Mouse (Mus musculus) olfactory bulb, adult 2 months (tissue): ENCODE measurements around the gene Yif1b.

Experiments used
- CTCF ChIP-seq: fragments of 200-500 bp; IDR thresholded peaks from 2 replicates; pipeline ENCODE4 v1.5.1; 2012; ENCODE audit warnings: low read depth, mild to moderate bottlenecking, low read length, moderate library complexity; ENCODE audit not compliant: insufficient read depth
- POLR2A ChIP-seq: fragments of 200-500 bp; IDR thresholded peaks from 2 replicates; pipeline ENCODE4 v1.6.1; 2012; ENCODE audit warnings: mild to moderate bottlenecking, low read depth, low read length, moderate library complexity; ENCODE audit not compliant: insufficient read depth

DNA sequence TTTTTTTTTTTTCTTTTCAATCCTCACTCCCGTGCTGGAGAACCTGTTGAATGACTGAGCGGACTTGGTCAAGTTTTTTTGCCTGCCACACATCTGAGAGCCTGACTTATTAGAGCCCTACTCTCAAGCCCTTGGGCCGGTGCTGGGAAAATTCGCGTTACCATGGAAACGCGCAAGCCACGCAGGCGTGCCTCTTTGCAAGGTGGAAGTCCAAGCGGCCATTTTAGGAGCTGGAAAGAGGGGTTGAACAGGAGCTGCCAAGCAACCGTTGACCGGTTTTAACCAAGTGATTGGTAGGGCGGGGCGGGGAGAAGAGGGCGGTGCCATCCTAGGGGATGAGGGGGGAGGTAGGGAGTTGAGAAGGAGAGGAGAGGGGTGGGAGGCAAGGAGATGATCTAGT is 23.3 kb upstream of the Yif1b start:
- TF ChIP-seq POLR2A (no peak), CTCF (no peak)
